Mouse (Mus musculus) forebrain, embryonic 15.5 days (tissue): ENCODE measurements around the gene Ptprk. TPM values are rescaled to one million over a fixed set of nuclear protein-coding genes. Genes with fewer than 3 reads are reported as not detected.

Experiments
- ATAC-seq: fragments of 200-750 bp; cut with Nextera tagmentation; replicated peaks from 2 replicates; pipeline ENCODE4 v1.8.0; 2017; ENCODE audit warnings: mild to moderate bottlenecking, moderate TSS enrichment, moderate library complexity
- H3K27ac ChIP-seq: fragments of 300-500 bp; sonication (generic); replicated peaks from 2 replicates; pipeline ENCODE4 v1.5.1; 2015; ENCODE audit warnings: mild to moderate bottlenecking, inconsistent platforms
- H3K27me3 ChIP-seq: fragments of 300-500 bp; sonication (generic); 2 replicates; pipeline ENCODE4 v1.6.1; 2015; ENCODE audit warnings: inconsistent platforms
- H3K36me3 ChIP-seq: fragments of 300-500 bp; sonication (generic); 2 replicates; pipeline ENCODE4 v1.6.1; 2015; ENCODE audit warnings: mild to moderate bottlenecking, inconsistent platforms
- H3K4me1 ChIP-seq: fragments of 300-500 bp; sonication (generic); 2 replicates; pipeline ENCODE4 v1.6.1; 2015; ENCODE audit warnings: inconsistent platforms
- H3K4me2 ChIP-seq: fragments of 300-500 bp; sonication (generic); replicated peaks from 2 replicates; pipeline ENCODE4 v1.6.1; 2015; ENCODE audit warnings: mild to moderate bottlenecking, inconsistent platforms
- H3K4me3 ChIP-seq: fragments of 300-500 bp; sonication (generic); 2 replicates; pipeline ENCODE4 v1.5.1; 2015; ENCODE audit warnings: mild to moderate bottlenecking, inconsistent platforms
- H3K9ac ChIP-seq: fragments of 300-500 bp; sonication (generic); replicated peaks from 2 replicates; pipeline ENCODE4 v1.6.1; 2015; ENCODE audit warnings: mild to moderate bottlenecking, inconsistent platforms
- H3K9me3 ChIP-seq: fragments of 300-500 bp; sonication (generic); 2 replicates; pipeline ENCODE4 v1.6.1; 2016; ENCODE audit warnings: inconsistent platforms
- WGBS: fragments of 180-500 bp; shearing (Covaris S2); methylation state at CpG from one replicate; pipeline ENCODE4 v1.1.7; 2015; ENCODE audit warnings: mixed read lengths; 5-methylcytosine and 5-hydroxymethylcytosine counted together
- polyA plus RNA-seq: library from polyadenylated mRNA; unstranded; fragments of >200 nt; fragmentation: Nextera tagmentation; extraction: Ambion mirVana; gene quantifications from 2 replicates; pipeline ENCODE4 v1.2.1, GENCODE M21; 2015

The Ptprk gene
- polyA plus RNA-seq, 1 experiment from 2014 or later, result 37.4 TPM

- Histone ChIP-seq H3K36me3 (no peaks in the 10 kb centered on the region), H3K9me3 (no peaks in the 10 kb centered on the region), H3K4me3 (no peak overlapping the region), H3K4me2 (no peak overlapping the region), H3K27me3 (no peaks in the 10 kb centered on the region), H3K9ac (no peak overlapping the region), H3K4me1 (peaks cover 9% of the 10 kb centered on the region), H3K27ac (0 out of 2 replicates have a peak overlapping the region, but pooled peaks have one; percentile 28)
- 42% methylated on average over 1 of the region's 1 CpGs for WGBS
- peak; percentile 61 for ATAC-seq
Measured at GRCm38 (mm10) chr10:28396520-28396915, 321.9 kb downstream of the Ptprk start.

- ATAC-seq, result no peak
- H3K27me3 ChIP-seq, result no peaks in the 10 kb centered on the region
- H3K4me1 ChIP-seq, result no peaks in the 10 kb centered on the region
- H3K4me3 ChIP-seq, result no peak overlapping the region
- no peak overlapping the region for H3K27ac ChIP-seq
- H3K9ac ChIP-seq, result no peak overlapping the region
- H3K4me2 ChIP-seq, result no peak overlapping the region
- no peaks in the 10 kb centered on the region for H3K36me3 ChIP-seq
- no peaks in the 10 kb centered on the region for H3K9me3 ChIP-seq
Measured at GRCm38 (mm10) chr10:28401796-28402195, 327.2 kb downstream of the Ptprk start.

DNA sequence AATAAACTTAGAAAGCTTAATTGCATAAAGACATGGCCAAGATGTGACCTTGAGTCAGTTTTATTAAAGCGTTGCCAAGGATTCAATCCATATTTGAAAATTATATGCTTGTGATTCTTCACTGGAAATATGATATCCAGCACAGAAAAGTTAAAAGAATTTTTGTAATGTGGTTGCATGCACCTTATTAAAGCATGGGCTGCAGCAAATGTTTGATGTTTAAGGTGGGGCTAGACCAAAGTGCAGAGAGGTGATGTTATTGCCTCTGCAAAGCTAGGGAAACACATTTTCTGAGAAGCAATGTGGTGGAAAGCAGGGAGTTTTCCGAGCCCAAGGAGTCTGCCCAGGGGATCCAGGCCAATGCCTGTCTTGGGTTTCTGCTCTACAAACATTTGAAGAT, 334.4 kb downstream of the Ptprk start:
- Histone ChIP-seq H3K9ac (no peak overlapping the region), H3K36me3 (no peaks in the 10 kb centered on the region), H3K27ac (no peak overlapping the region), H3K4me3 (no peak overlapping the region), H3K4me2 (no peak overlapping the region), H3K27me3 (no peaks in the 10 kb centered on the region), H3K9me3 (no peaks in the 10 kb centered on the region), H3K4me1 (no peaks in the 10 kb centered on the region)
- WGBS, result 88% methylated on average over 2 of the region's 2 CpGs
- no peak for ATAC-seq

DNA sequence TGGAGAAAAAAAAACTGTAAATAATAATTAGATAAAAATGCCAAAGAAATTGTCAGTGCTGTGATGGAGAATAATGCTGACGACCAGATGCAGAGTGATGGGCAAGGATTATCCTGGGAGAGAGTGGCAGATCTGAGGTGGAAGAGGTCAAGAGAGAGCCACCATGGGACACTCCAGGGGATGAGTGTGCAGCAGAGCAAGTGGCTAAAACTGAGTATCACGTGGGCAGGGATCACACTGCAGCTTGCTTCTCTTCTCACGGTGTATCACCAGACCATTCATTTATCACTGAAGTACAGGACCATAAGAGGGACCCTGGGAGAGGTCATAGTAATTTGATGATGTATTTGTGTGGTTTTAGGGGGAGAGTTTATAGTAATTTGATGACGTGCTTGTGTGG, 340.2 kb downstream of the Ptprk start:
- Histone ChIP-seq H3K9ac (no peak overlapping the region), H3K27ac (no peak overlapping the region), H3K9me3 (no peaks in the 10 kb centered on the region), H3K36me3 (no peaks in the 10 kb centered on the region), H3K4me3 (no peak overlapping the region), H3K4me1 (no peaks in the 10 kb centered on the region), H3K4me2 (no peak overlapping the region), H3K27me3 (no peaks in the 10 kb centered on the region)
- no peak for ATAC-seq
- WGBS, result 68% methylated on average over 4 of the region's 4 CpGs

DNA sequence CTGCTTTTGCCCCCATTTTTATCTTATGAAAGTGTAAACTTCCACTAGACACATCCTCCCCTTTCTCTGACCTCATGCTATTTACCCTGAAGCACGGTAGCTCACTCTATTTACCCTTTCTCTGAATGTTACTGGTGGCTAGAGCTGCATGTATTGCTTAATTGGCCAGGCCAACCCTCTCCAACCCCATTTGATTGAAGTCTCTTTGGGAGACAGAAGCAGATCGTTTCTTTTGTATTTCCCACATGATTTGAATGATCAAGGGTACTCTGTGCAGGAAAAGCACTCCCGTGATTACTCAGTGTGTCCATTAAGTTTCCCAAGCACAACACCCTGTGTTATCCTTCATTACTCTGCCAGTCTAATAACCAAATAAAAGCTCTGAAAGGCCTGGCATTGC, 348.0 kb downstream of the Ptprk start:
- peaks cover 3% of the 10 kb centered on the region; the same call in 1 of the 2 replicates for H3K4me1 ChIP-seq
- H3K27ac ChIP-seq, result no peak overlapping the region
- no peaks in the 10 kb centered on the region for H3K36me3 ChIP-seq
- WGBS, result 12% methylated on average over 3 of the region's 3 CpGs
- H3K4me2 ChIP-seq, result no peak overlapping the region
- no peak overlapping the region for H3K9ac ChIP-seq
- no peaks in the 10 kb centered on the region for H3K9me3 ChIP-seq
- peak; percentile 63; the same call in 1 of the 2 replicates for ATAC-seq
- H3K4me3 ChIP-seq, result no peak overlapping the region
- H3K27me3 ChIP-seq, result no peaks in the 10 kb centered on the region

DNA sequence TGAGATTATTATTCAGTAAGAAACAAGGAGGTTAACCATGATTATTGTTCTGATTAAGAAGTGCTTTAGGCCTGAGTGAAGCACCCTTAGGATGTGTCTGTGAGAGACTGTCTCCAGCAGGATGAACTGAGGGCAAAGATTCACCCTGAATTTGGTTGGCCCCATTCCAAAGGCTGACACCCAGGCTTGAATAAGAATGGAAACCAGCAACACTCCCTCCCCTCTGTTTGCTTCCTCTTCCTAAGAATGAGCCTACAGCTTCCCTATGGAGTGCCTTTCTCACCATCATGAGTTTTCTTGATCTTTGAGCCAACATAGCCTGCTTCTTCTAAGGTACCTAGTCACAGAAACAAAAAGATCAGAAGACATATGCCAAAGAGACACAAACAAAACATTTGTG, 350.8 kb downstream of the Ptprk start:
- H3K4me2 ChIP-seq, result no peak overlapping the region
- H3K9me3 ChIP-seq, result no peaks in the 10 kb centered on the region
- H3K36me3 ChIP-seq, result no peaks in the 10 kb centered on the region
- peaks cover 3% of the 10 kb centered on the region; the same call in 1 of the 2 replicates for H3K4me1 ChIP-seq
- H3K27ac ChIP-seq, result no peak overlapping the region
- no peak for ATAC-seq
- no peak overlapping the region for H3K9ac ChIP-seq
- H3K4me3 ChIP-seq, result no peak overlapping the region
- H3K27me3 ChIP-seq, result no peaks in the 10 kb centered on the region

- 73% methylated on average over 1 of the region's 1 CpGs for WGBS
- no peak overlapping the region for H3K4me2 ChIP-seq
- H3K4me1 ChIP-seq, result 0 out of 2 replicates have a peak, but pooled peaks cover 3% of the 10 kb centered on the region
- ATAC-seq, result no peak
- H3K36me3 ChIP-seq, result no peaks in the 10 kb centered on the region
- H3K9me3 ChIP-seq, result no peaks in the 10 kb centered on the region
- H3K9ac ChIP-seq, result no peak overlapping the region
- no peaks in the 10 kb centered on the region for H3K27me3 ChIP-seq
- no peak overlapping the region for H3K4me3 ChIP-seq
- peak overlapping the region; percentile 59; the same call in 1 of the 2 replicates for H3K27ac ChIP-seq
Measured at GRCm38 (mm10) chr10:28436084-28436483, 361.5 kb downstream of the Ptprk start.

GRCm38 (mm10) chr10:28449853-28450252, 375.2 kb downstream of the Ptprk start:
- ATAC-seq, result no peak

GRCm38 (mm10) chr10:28450642-28451041, 376.0 kb downstream of the Ptprk start:
- H3K27ac ChIP-seq, result no peak overlapping the region
- no peaks in the 10 kb centered on the region for H3K4me1 ChIP-seq
- H3K36me3 ChIP-seq, result no peaks in the 10 kb centered on the region
- no peak overlapping the region for H3K4me2 ChIP-seq
- ATAC-seq, result no peak
- H3K9me3 ChIP-seq, result no peaks in the 10 kb centered on the region
- WGBS, result 30% methylated on average over 1 of the region's 1 CpGs
- H3K4me3 ChIP-seq, result no peak overlapping the region
- no peaks in the 10 kb centered on the region for H3K27me3 ChIP-seq
- H3K9ac ChIP-seq, result no peak overlapping the region

More at GRCm38 (mm10) chr10:28449853-28450252, 375.2 kb downstream of the Ptprk start:
- 85% methylated on average over 4 of the region's 4 CpGs for WGBS
- Histone ChIP-seq H3K9ac (no peak overlapping the region), H3K27ac (no peak overlapping the region), H3K4me2 (no peak overlapping the region), H3K4me3 (no peak overlapping the region), H3K9me3 (no peaks in the 10 kb centered on the region), H3K27me3 (no peaks in the 10 kb centered on the region), H3K36me3 (no peaks in the 10 kb centered on the region), H3K4me1 (no peaks in the 10 kb centered on the region)

GRCm38 (mm10) chr10:28458027-28458426, 383.4 kb downstream of the Ptprk start:
- Histone ChIP-seq H3K4me2 (no peak overlapping the region), H3K9me3 (no peaks in the 10 kb centered on the region), H3K4me3 (no peak overlapping the region), H3K36me3 (no peaks in the 10 kb centered on the region), H3K9ac (no peak overlapping the region), H3K27ac (no peak overlapping the region), H3K4me1 (no peaks in the 10 kb centered on the region), H3K27me3 (no peaks in the 10 kb centered on the region)
- no peak for ATAC-seq
- WGBS, result 71% methylated on average over 1 of the region's 1 CpGs

DNA sequence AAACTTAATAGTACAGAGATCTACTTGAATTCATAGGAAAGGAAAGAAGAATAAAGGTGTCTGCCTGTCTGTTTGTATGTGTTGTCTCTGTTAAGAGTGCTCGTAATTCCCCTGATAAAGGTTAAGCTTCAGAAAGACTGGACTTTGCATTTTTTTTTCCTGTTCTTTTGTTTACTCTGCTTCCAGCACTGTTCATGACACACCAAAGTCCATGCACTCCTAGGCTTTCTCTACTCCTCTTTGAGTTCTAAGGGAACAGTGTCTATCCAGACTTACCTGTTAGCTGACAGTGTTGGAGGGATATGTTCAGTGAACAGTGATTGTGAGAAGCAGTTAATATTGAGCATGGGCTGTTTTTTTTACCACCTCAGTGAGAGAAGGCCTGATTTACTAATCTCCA, 385.3 kb downstream of the Ptprk start:
- no peak overlapping the region for H3K4me3 ChIP-seq
- no peak overlapping the region for H3K4me2 ChIP-seq
- H3K9me3 ChIP-seq, result no peaks in the 10 kb centered on the region
- no peak overlapping the region for H3K27ac ChIP-seq
- no peaks in the 10 kb centered on the region for H3K36me3 ChIP-seq
- no peak overlapping the region for H3K9ac ChIP-seq
- H3K27me3 ChIP-seq, result no peaks in the 10 kb centered on the region
- no peak for ATAC-seq
- WGBS, result 72% methylated on average over 1 of the region's 1 CpGs
- H3K4me1 ChIP-seq, result no peaks in the 10 kb centered on the region; the same call in 1 of the 2 replicates

- Histone ChIP-seq H3K4me1 (peaks cover 6% of the 10 kb centered on the region), H3K9me3 (no peaks in the 10 kb centered on the region), H3K27ac (no peak overlapping the region), H3K27me3 (no peaks in the 10 kb centered on the region), H3K9ac (no peak overlapping the region), H3K4me3 (no peak overlapping the region), H3K36me3 (no peaks in the 10 kb centered on the region), H3K4me2 (no peak overlapping the region)
- ATAC-seq, result no peak
- 92% methylated on average over 1 of the region's 1 CpGs for WGBS
Measured at GRCm38 (mm10) chr10:28463706-28464105, 389.1 kb downstream of the Ptprk start.

DNA sequence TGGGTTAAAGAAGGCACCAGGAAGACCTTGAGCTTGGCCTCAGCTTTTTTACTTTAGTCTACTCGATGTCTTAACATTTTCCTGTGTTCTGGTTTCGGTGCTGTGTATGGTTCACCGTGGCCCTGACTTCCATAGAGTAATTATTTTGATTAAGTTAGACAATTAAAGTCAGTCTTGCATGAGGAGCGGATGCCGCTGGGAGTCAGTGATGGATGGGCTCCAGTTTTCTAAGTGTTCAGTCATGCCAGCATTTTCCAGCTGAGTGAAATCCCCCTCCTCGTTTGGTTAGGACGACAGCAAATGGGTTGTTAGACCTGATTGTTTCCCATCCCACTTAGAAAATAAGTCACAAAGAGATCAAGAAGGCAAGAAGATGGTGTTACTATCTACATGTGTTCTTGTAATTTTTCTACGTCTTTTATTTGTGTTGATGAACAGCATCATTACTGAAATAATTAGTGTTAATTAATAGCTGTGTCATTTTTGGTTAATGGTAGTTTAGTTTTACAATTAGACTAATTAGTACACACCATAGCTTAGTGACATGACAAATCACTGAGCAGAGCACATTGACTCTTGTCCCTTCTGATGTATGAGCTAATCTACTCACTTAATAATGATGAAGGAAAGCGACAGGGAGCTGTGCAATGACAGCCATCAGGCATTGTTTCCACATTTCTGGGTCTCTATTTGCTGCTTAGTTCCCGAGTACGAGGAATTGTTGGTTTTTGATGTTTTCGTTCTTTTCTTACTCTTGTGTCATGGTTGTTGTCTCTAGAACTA, 390.3 kb downstream of the Ptprk start:
- Histone ChIP-seq H3K4me1 (peaks cover 6% of the 10 kb centered on the region), H3K9me3 (no peaks in the 10 kb centered on the region), H3K9ac (no peak overlapping the region), H3K27ac (no peak overlapping the region), H3K27me3 (no peaks in the 10 kb centered on the region), H3K4me3 (no peak overlapping the region), H3K4me2 (no peak overlapping the region), H3K36me3 (no peaks in the 10 kb centered on the region)
- 30% methylated on average over 12 of the region's 12 CpGs for WGBS
- peak; percentile 63 for ATAC-seq
